Mouse (Mus musculus) E14TG2a.4 (cell line): ENCODE results near the gene Pdpn.

ENCODE experiments used
- H3K27me3 ChIP-seq: 2 replicates; pipeline ENCODE4 v1.6.1; 2014; ENCODE audit warnings: low read length, control low read depth; ENCODE audit not compliant: insufficient read depth
- H3K36me3 ChIP-seq: 2 replicates; pipeline ENCODE4 v1.6.1; 2014; ENCODE audit warnings: low read length, control low read depth; ENCODE audit not compliant: insufficient read depth
- H3K4me1 ChIP-seq: replicated peaks from 2 replicates; pipeline ENCODE4 v1.6.1; 2014; ENCODE audit warnings: low read depth, low read length, control low read depth
- H3K4me3 ChIP-seq: replicated peaks from 2 replicates; pipeline ENCODE4 v1.5.1; 2014; ENCODE audit warnings: mild to moderate bottlenecking, low read length
- H3K9me3 ChIP-seq: 2 replicates; pipeline ENCODE4 v1.6.1; 2014; ENCODE audit warnings: low read length, control low read depth
- CTCF ChIP-seq: conservative IDR thresholded peaks from 2 replicates; pipeline ENCODE4 v1.5.1; 2014; ENCODE audit warnings: low read length
- NANOG ChIP-seq: IDR thresholded peaks from 2 replicates; pipeline ENCODE4 v1.6.1; 2014; ENCODE audit warnings: borderline replicate concordance, low read length, mixed read lengths
- POU5F1 ChIP-seq: IDR thresholded peaks from 2 replicates; pipeline ENCODE4 v1.6.1; 2014; ENCODE audit warnings: low read length, borderline replicate concordance

Gene Pdpn

GRCm38 (mm10) chr4:143218858-143219257 lies 80.5 kb downstream of the Pdpn start:
- peaks cover 8% of the 10 kb centered on the region for H3K27me3 ChIP-seq
- no peaks in the 10 kb centered on the region for H3K36me3 ChIP-seq
- H3K9me3 ChIP-seq, result no peaks in the 10 kb centered on the region
- H3K4me1 ChIP-seq, result peaks cover 19% of the 10 kb centered on the region
- H3K4me3 ChIP-seq, result no peak overlapping the region
- no peak for TF ChIP-seq CTCF
- TF ChIP-seq NANOG, result no peak
- TF ChIP-seq POU5F1, result no peak
